Mouse (Mus musculus): ENCODE measurements at regions not wholly inside any gene's neighbourhood (a gene's known extent, or its start where the extent isn't known, plus 50 kb on each side); places are given as distances from the start of the nearest gene placed in this dataset.
A peak's percentile ranks its signal among the peaks of the same experiment; 100 is the strongest.
"Not testable (repeated sequence)": the region's sequence is repeated elsewhere in the genome, so short reads cannot be mapped to it uniquely, and the experiment has no call there.

- DNase-seq (ENCODE audit: low spot score in 2 of 2), result no peak
Measured at GRCm38 (mm10) chr2:166329556-166330340, 174.3 kb upstream of the Sulf2 start.

- no peak for DNase-seq (ENCODE audit: low spot score in 2 of 2)
Measured at GRCm38 (mm10) chr2:166326932-166327331, 171.5 kb upstream of the Sulf2 start.

- peak in 1 of 2 experiments; percentile 59 for DNase-seq (ENCODE audit: low spot score in 2 of 2)
Measured at GRCm38 (mm10) chr2:166324954-166325353, 169.5 kb upstream of the Sulf2 start.

GRCm38 (mm10) chr2:166324439-166324838 is 169.0 kb upstream of the Sulf2 start:
- peak in 1 of 2 experiments; percentile 28 for DNase-seq (ENCODE audit: low spot score in 2 of 2)

GRCm38 (mm10) chr2:166322668-166323043 is 167.2 kb upstream of the Sulf2 start:
- DNase-seq (ENCODE audit: low spot score in 2 of 2), result no peak

- no peak for DNase-seq (ENCODE audit: low spot score in 2 of 2)
Measured at GRCm38 (mm10) chr2:166321992-166322667, 166.7 kb upstream of the Sulf2 start.

GRCm38 (mm10) chr2:166316409-166316916 is 161.0 kb upstream of the Sulf2 start:
- DNase-seq (ENCODE audit: low spot score in 2 of 2), result no peak

GRCm38 (mm10) chr2:166310438-166310837 is 155.0 kb upstream of the Sulf2 start:
- peak in 1 of 2 experiments; percentile 35 for DNase-seq (ENCODE audit: low spot score in 2 of 2)

- DNase-seq (ENCODE audit: low spot score in 2 of 2), result peak in 1 of 2 experiments; percentile 23
Measured at GRCm38 (mm10) chr2:166309882-166310281, 154.4 kb upstream of the Sulf2 start.

GRCm38 (mm10) chr2:166307551-166307950 is 152.1 kb upstream of the Sulf2 start:
- no peak for DNase-seq (ENCODE audit: low spot score in 2 of 2)

GRCm38 (mm10) chr2:166305044-166306002 is 149.9 kb upstream of the Sulf2 start:
- peak; percentile 29 to 41 for DNase-seq (ENCODE audit: low spot score in 2 of 2)

- DNase-seq (ENCODE audit: low spot score in 2 of 2), result no peak
Measured at GRCm38 (mm10) chr2:166303854-166304253, 148.4 kb upstream of the Sulf2 start.

- DNase-seq (ENCODE audit: low spot score in 2 of 2), result no peak
Measured at GRCm38 (mm10) chr2:166301161-166301560, 145.7 kb upstream of the Sulf2 start.

- no peak for DNase-seq (ENCODE audit: low spot score in 2 of 2)
Measured at GRCm38 (mm10) chr2:166294672-166295071, 139.2 kb upstream of the Sulf2 start.

- DNase-seq (ENCODE audit: low spot score in 2 of 2), result no peak
Measured at GRCm38 (mm10) chr2:166292987-166293386, 137.5 kb upstream of the Sulf2 start.

- no peak for DNase-seq (ENCODE audit: low spot score in 2 of 2)
Measured at GRCm38 (mm10) chr2:166291266-166291665, 135.8 kb upstream of the Sulf2 start.

- no peak for DNase-seq (ENCODE audit: low spot score in 2 of 2)
Measured at GRCm38 (mm10) chr2:166290826-166291225, 135.4 kb upstream of the Sulf2 start.

- no peak for DNase-seq (ENCODE audit: low spot score in 2 of 2)
Measured at GRCm38 (mm10) chr2:166289198-166289597, 133.7 kb upstream of the Sulf2 start.

GRCm38 (mm10) chr2:166281137-166281536 is 125.7 kb upstream of the Sulf2 start:
- not testable (repeated sequence) for DNase-seq (ENCODE audit: low spot score in 2 of 2)

GRCm38 (mm10) chr2:166280651-166281127 is 125.2 kb upstream of the Sulf2 start:
- peak in 1 of 2 experiments; percentile 29 for DNase-seq (ENCODE audit: low spot score in 2 of 2)

- no peak for DNase-seq (ENCODE audit: low spot score in 2 of 2)
Measured at GRCm38 (mm10) chr2:166279676-166280075, 124.2 kb upstream of the Sulf2 start.

Measured in layer of hippocampus, postnatal 14 days (tissue).